Mouse (Mus musculus) adrenal gland, postnatal 14 days (tissue): ENCODE measurements around the gene Pigz. TPM values are rescaled to one million over a fixed set of nuclear protein-coding genes. Genes with fewer than 3 reads are reported as not detected.

Experiments used
- microRNA-seq, 2 experiments: library from miRNA; unstranded; fragments of <30 nt; microRNA quantifications; one replicate each; pipeline ENCODE4 v1.2.0; 2021
- total RNA-seq: library from RNA; stranded (reverse); gene quantifications from 2 replicates; pipeline ENCODE4 v1.2.3, GENCODE M21; 2021

The Pigz gene
- total RNA-seq, 1 experiment from 2014 or later = 1.3 TPM

Small RNA genes lying within 50 kb of the gene (microRNA-seq; reads per million reads assigned to microRNA genes)
- gene Gm26269 = 0 reads per million in 2 experiments

Other genes starting within 250 kb of the Pigz start
- gene Meltf, start 55.0 kb upstream of the Pigz start, total RNA-seq = 0.08 TPM in 1 of 2 replicates, not detected in the other
- gene 0610012G03Rik, start 14.6 kb downstream of the Pigz start, total RNA-seq = 54.2 and 55.0 TPM in 2 replicates
- gene Ncbp2, start 14.7 kb downstream of the Pigz start, total RNA-seq = 48.6 and 51.0 TPM in 2 replicates
- gene Senp5, start 69.4 kb downstream of the Pigz start, total RNA-seq = 20.8 and 22.1 TPM in 2 replicates
- gene Pak2, start 145.5 kb downstream of the Pigz start, total RNA-seq = 58.2 and 64.3 TPM in 2 replicates
- gene Pigx, start 165.9 kb downstream of the Pigz start, total RNA-seq = 36.8 and 37.7 TPM in 2 replicates
- gene Cep19, start 165.9 kb downstream of the Pigz start, total RNA-seq = 9.9 and 11.3 TPM in 2 replicates
- gene Nrros, start 231.7 kb downstream of the Pigz start, total RNA-seq = 8.0 and 17.4 TPM in 2 replicates
- gene Bex6, start 246.0 kb downstream of the Pigz start, total RNA-seq = not detected in 2 replicates